Mouse (Mus musculus) colon, adult 2 months (tissue): ENCODE data around the gene Zfp763. TPM values are rescaled to one million over a fixed set of nuclear protein-coding genes. Genes with fewer than 3 reads are reported as not detected.

Source experiments
- polyA plus RNA-seq: library from polyadenylated mRNA; depleted of rRNA; stranded (reverse); fragments of >200 nt; gene quantifications from 2 replicates; pipeline ENCODE4 v1.2.3, GENCODE M21; 2012; rRNA removed

Zfp763 gene
- 0.13 and 0.16 TPM in 2 replicates for polyA plus RNA-seq

GRCm38 (mm10) chr17:33032900-33033891, at the start of gene Zfp763:
Gene Zfp763, minus strand, starts transcription at chr17:33033402.

GRCm38 (mm10) chr17:33067958-33068357, 34.8 kb upstream of the Zfp763 start, which contains the start of gene 4921501E09Rik:
Gene 4921501E09Rik, minus strand, starts transcription at chr17:33068058.

GRCm38 (mm10) chr17:32992699-32993474, 40.3 kb downstream of the Zfp763 start, which contains the start of gene Zfp952:
Gene Zfp952, plus strand, starts transcription at chr17:32993129.

Other genes with a start within 250 kb of the Zfp763 start
- gene Zfp871, start 245.1 kb downstream of the Zfp763 start, polyA plus RNA-seq, result 3.9 and 4.9 TPM in 2 replicates
- 0.15 TPM in 2 replicates for gene Zfp811, start 223.5 kb downstream of the Zfp763 start, polyA plus RNA-seq
- gene Zfp799, start 203.1 kb downstream of the Zfp763 start, polyA plus RNA-seq, result 4.8 and 5.1 TPM in 2 replicates
- 0.59 and 0.64 TPM in 2 replicates for gene Zfp870, start 141.8 kb downstream of the Zfp763 start, polyA plus RNA-seq
- 85.3 and 120 TPM in 2 replicates for gene Cyp4f14, start 116.1 kb downstream of the Zfp763 start, polyA plus RNA-seq
- 79.1 and 79.8 TPM in 2 replicates for gene Cyp4f13, start 86.0 kb downstream of the Zfp763 start, polyA plus RNA-seq
- 0.22 and 0.41 TPM in 2 replicates for gene Zfp472, start 67.6 kb downstream of the Zfp763 start, polyA plus RNA-seq
- gene Zfp952, start 40.3 kb downstream of the Zfp763 start, polyA plus RNA-seq, result 1.2 and 1.3 TPM in 2 replicates
- not detected in 2 replicates for gene 4921501E09Rik, start 34.7 kb upstream of the Zfp763 start, polyA plus RNA-seq
- 0.87 and 1.1 TPM in 2 replicates for gene Zfp563, start 55.9 kb upstream of the Zfp763 start, polyA plus RNA-seq
- not detected in 2 replicates for gene Morc2b, start 106.3 kb upstream of the Zfp763 start, polyA plus RNA-seq
- gene Olfr55, start 135.0 kb upstream of the Zfp763 start, polyA plus RNA-seq, result not detected in 2 replicates
- gene Olfr239, start 157.9 kb upstream of the Zfp763 start, polyA plus RNA-seq, result not detected in 2 replicates
- gene Olfr1564, start 188.3 kb upstream of the Zfp763 start, polyA plus RNA-seq, result not detected in 2 replicates
- 0.31 and 0.44 TPM in 2 replicates for gene Zfp955a, start 221.7 kb upstream of the Zfp763 start, polyA plus RNA-seq
- gene Olfr63, start 231.3 kb upstream of the Zfp763 start, polyA plus RNA-seq, result not detected in 2 replicates